Mouse (Mus musculus) cerebellum, adult 11-12 months (tissue): Measurements from ENCODE around the gene Hhex.

Experiments used
- DNase-seq: peaks from one replicate; pipeline ENCODE4 v3.0.0; 2022

Gene Hhex

DNA sequence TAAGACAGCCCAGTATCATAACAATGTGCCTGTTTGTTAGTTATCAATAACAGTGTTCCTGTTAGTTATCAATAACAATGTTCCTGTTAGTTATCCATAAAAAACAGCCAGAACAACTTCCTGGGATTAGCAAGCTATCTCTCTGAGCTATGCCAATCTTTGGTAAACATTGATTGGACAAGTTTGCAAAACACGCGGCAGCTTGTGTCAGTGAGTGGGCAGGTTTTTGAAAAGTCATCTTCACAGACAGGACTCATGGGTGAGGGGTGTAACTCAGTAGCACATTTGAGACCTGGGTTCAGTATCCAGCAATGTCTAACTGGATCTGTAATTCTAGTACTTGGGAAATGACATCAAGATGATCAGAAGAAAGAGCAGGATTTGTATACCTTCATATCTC lies 20.9 kb downstream of the Hhex start:
- DNase-seq, result no peak

DNA sequence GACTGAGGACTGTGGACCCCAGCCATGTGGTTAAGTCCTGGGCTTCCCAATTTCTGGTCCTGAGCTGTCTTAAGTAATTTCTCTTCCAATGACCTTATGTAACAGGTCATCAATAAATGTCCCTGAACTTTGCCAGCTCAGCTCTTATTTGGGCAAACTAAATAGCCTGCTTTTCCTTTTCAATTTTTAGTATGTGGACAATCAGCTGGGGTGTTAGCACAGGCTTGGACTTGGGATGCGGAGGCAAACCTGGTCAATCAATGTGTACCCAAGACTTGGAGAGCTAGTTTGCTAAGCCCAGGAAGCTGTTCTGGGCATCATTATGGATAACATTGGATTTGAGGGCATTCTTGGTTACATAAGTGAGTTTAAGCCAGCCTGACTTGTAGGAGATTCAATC lies 21.4 kb downstream of the Hhex start:
- no peak for DNase-seq

DNA sequence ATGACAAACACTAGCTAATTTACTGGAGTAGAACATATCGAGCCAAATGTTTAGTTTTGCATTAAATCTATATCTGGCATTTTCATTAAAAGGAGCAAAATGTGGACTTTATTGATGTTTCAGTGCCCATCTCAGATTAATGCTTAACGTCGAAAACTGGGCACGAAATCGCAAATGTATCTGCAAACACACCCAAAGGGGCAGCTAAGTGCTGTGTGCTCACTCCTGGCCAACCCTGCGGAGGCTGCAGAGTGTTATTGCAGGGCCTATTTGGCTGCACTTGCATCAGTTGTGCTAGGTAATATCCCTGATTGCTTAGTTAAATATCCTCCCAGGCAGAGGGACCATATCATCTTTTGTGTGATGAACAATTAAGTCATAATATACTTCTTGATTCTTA lies 23.4 kb downstream of the Hhex start:
- DNase-seq, result no peak

DNA sequence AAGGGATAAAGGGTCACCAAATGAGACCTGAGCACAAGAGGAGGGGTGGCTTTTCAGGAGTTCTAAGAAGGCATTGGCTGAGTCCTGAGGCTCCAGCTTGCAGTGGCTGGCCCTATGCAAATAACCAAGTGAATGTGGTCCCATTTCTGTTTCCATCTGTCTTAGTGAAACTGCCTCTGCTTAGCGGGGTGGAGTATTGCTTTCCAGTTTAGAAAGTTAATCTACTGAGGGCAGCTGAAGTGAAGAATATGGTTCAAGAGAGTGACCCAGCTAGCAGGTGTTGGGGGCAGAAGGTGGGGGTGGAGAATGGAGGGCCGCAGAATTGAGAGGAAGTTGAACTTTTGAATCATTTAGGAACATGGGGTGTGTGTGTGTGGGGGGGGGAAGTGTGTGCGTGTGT lies 31.8 kb downstream of the Hhex start:
- no peak for DNase-seq

DNA sequence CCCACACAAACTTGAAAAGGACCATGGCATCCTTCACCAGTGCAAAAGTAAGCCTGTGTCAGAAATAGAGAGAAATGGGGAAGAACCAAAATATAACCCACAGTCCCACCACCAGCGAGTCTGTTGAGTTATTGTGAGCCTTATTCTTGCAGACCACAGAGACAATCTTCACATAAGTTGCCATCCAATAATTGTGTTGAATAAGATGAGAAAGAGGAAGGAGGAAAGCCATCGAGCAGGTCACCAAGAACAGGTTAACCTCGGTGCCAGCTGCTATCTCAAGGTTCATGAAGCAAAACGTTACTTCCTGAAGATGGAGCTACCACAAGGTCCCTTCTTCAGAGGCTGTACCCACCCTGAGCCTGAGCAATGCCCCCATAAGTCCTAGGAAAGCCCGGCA lies 32.4 kb downstream of the Hhex start:
- DNase-seq, result no peak

DNA sequence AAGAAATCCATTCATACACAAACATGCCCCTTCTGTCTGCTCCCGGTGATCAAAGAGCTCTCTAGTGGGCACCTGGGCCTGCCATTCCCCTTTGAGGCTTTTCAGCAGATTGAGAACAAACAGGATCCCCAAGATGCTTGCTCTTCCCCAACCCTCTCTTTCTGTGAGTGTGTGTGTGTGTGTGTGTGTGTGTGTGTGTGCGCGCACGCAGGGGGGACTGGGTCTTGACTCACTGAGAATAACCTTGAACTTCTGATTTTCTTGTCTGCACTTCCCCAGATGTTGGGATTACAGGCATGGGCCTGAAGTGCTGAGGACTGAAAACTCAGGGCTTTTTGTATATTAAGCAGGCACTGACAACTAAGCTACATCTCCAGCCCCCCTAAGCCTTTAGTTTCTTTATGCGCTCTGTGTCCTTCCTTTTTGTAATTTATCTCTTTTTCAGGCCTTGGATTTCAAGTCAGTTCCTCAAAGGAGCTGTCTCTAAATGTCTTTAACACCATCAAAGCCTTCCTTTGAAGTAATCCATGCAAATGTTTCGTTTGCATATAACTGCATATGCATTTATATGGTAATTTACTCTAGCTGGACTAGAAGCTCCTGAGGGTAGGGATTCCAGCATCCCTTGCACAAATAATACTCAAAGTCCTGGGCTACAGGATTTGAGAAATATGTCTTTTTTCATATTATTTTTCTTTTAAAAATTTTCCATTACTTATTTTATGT lies 34.4 kb downstream of the Hhex start:
- no peak for DNase-seq

DNA sequence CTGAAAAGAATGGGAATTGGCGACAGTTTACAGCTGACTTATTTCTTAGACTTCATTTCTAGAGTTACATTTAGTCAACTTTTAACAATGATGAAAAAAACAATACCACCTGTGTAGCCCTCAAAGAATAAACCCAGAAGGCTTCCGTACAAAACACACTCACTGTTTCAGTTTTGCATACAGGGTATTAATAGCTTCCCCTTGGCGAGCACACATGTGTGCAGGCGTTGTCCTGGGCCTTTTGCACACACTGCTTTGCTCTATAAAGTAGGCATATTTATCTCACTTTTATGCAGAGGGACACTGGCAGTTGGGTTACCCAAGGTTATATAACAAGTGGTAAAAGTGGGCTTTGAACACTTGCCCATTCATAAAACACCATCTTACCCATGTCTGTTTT lies 37.1 kb downstream of the Hhex start:
- no peak for DNase-seq

DNA sequence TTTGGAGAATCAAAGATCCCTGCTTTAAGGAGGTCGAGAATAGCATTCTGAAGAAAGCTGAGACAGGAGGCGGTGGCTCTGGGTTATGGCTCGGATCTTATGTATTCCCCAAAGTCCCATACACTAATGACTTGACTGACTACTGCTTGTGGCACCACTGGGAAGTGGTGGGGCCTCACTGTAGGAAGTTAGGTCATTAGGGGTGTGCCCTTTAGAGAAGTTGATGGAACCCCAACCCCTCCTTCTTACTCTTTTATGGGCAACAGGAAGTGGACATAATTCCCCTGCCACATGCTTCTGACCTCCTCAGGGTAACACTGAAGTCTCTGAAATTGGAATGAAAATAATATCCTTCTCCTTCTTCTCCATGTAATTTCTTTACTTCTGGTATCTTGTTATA lies 38.0 kb downstream of the Hhex start:
- no peak for DNase-seq

DNA sequence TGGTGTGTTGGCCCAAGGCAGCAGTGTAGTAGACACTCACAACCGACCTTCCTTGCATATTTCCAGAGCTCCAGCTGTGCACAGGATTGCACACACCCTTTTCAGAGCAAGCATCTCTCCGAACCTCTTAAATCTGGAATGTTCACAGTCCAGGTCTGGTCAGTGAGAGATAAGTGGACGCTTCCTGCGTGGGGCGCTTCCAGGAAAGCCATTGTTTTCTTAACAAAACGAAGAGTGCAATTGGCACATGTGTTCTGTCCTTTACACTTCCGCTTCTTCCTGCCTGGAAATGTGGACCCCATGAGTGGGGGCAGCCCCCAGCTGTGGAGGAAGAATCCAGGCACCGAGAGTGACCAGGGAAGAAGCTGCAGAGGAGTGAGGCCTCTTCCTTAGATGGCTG lies 47.1 kb downstream of the Hhex start:
- no peak for DNase-seq

DNA sequence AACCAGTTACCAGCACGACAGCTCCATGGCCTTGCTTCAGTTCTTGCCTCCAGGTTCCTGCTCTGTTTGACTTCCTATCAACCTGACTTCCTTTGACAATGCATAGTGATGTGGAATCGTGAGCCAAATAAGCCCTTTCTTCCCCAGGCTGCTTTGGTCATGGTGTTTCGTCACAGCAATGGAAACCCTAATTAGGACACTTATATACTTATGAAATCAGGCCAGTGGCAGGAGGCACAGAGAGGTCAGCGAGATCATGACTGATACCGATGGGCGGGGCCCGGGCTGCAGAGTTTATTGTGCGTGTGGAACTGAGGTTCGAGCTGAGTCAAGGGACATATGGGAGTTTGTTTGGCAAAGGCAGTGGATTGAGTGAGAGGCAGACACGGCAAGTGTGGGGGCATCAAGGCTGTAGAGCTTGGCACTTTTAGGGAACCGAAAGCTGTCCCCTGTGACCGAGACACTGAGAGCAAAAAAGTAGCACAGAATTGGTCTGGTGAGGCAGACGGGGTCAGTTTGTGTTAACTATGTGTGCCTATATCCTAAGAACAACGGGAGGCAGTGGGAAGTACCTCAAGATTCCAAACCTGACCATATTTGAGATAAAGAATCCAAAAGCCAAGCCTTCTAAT lies 48.1 kb downstream of the Hhex start:
- DNase-seq, result no peak

DNA sequence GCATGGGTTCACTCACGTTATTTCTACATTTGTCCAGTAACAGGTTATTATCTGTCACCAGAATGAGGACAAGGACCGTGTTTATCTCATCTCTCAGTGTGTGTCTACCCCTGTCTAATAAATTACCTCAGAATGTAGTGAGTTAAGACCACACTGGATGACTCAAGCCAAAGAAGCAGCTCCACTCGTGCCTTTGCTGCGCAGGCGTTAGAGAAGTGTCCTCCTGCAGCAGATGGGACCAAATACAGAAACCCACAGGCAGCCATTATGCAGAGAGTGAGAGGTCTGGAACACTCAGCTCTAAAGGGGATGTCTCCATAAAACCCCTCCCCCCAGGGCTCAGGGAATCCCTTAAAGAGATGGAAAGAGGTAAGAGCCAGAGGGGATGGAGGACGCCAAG lies 50.2 kb downstream of the Hhex start:
- no peak for DNase-seq

DNA sequence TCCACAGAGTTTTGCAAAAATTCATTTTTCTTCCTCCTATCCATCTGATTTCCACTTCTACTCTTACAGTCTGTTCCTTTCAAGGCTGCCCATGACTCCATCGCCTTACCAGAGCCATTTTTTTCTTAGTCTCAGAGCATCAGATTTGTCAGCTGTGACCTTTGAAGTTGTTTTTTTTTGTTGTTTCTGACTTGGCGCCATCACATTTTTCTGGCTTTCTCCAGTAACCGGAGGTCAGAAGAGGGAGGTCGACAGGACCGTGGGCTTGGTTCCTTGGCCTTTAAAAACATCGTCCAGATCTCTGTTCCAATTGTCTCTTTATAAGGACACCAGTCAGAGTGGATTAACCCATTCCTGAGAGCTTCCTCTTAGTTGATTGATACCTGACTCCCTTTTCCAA lies 52.2 kb downstream of the Hhex start:
- DNase-seq, result no peak

DNA sequence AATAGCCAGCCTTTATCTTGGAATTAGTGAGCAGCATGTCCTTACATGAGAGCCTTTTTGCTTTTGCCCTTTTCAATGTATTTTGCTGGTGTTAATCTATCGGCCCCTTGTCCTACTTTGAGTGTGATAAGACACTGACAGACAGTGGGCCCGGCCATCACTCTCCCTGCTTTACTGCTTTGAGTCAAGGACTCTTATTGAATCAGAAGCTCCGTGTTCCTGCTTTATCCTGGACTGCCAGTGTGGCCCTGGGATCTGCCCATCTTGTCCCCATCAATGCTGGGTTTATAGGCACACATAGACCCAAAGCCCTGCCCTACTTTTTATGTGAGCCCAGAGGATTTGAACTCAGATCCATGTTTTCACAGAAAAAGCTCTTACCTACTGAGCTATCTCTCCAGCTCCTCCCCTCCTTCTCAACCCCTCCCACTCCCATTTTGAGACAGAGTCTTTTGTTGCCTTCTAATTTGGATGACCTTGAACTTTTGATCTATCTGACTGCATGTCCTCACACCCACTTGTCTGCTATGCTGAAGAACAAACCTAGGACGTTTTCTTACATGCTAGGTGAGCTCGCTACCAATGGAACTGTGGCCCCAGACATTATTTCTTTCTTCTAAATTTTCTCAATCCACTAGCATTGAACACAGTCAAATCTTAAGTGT lies 53.3 kb downstream of the Hhex start:
- no peak for DNase-seq

DNA sequence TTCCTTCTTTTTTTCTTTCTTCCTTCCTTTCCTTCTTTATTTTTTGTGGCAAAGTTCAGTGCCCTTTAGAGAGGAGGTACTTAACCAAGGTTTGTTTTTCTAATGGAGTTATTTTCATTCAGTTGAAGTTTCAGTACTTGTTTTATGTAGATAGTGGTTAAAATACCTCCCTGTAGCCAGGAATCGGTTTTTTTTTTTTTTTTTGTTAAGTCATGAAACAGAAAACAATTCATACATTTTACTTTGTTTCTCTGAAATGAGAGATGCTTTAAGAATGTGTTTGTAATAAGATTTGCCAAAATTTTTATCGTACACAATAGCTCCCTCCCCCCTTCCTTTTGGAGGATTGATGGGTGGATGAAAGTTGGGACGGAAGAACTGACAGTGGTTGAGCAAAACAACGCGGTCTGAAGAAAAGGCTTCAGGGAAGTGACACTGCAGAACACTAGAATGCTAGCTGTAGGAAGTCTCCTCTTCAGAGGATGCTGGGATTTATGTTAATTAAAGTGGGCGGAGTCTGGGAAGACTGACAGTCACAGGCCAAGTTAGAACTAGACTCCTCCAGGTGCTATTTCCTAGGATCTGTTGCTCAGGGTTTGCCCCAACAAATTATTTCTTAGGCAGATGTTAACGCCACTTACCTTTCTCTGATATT lies 54.1 kb downstream of the Hhex start:
- DNase-seq, result no peak
